Mouse (Mus musculus) spleen, adult 2 months (tissue): Measurements from ENCODE around the gene Cpxm1.

Experiments used
- CTCF ChIP-seq: fragments of 200-500 bp; IDR thresholded peaks from 2 replicates; pipeline ENCODE4 v1.5.1; 2011; ENCODE audit warnings: mild to moderate bottlenecking, inconsistent platforms; ENCODE audit not compliant: insufficient read depth, insufficient read length, insufficient replicate concordance; ENCODE audit errors: extremely low read depth
- POLR2A ChIP-seq: fragments of 200-500 bp; IDR thresholded peaks from 2 replicates; pipeline ENCODE4 v1.6.1; 2011; ENCODE audit warnings: low read depth, low read length, inconsistent platforms

- TF ChIP-seq CTCF, result no peak
- TF ChIP-seq POLR2A, result no peak
Observed at GRCm38 (mm10) chr2:130412775-130413174, 15.4 kb upstream of the Cpxm1 start.
